Mouse (Mus musculus) forebrain, embryonic 15.5 days (tissue): ENCODE results near the gene Bora. TPM values are rescaled to one million over a fixed set of nuclear protein-coding genes. Genes with fewer than 3 reads are reported as not detected.
"Not testable (repeated sequence)": the region's sequence is repeated elsewhere in the genome, so short reads cannot be mapped to it uniquely, and the experiment has no call there.

Experiments
- ATAC-seq: fragments of 200-750 bp; cut with Nextera tagmentation; replicated peaks from 2 replicates; pipeline ENCODE4 v1.8.0; 2017; ENCODE audit warnings: mild to moderate bottlenecking, moderate TSS enrichment, moderate library complexity
- H3K27ac ChIP-seq: fragments of 300-500 bp; sonication (generic); replicated peaks from 2 replicates; pipeline ENCODE4 v1.5.1; 2015; ENCODE audit warnings: mild to moderate bottlenecking, inconsistent platforms
- H3K27me3 ChIP-seq: fragments of 300-500 bp; sonication (generic); 2 replicates; pipeline ENCODE4 v1.6.1; 2015; ENCODE audit warnings: inconsistent platforms
- H3K36me3 ChIP-seq: fragments of 300-500 bp; sonication (generic); 2 replicates; pipeline ENCODE4 v1.6.1; 2015; ENCODE audit warnings: mild to moderate bottlenecking, inconsistent platforms
- H3K4me1 ChIP-seq: fragments of 300-500 bp; sonication (generic); 2 replicates; pipeline ENCODE4 v1.6.1; 2015; ENCODE audit warnings: inconsistent platforms
- H3K4me2 ChIP-seq: fragments of 300-500 bp; sonication (generic); replicated peaks from 2 replicates; pipeline ENCODE4 v1.6.1; 2015; ENCODE audit warnings: mild to moderate bottlenecking, inconsistent platforms
- H3K4me3 ChIP-seq: fragments of 300-500 bp; sonication (generic); 2 replicates; pipeline ENCODE4 v1.5.1; 2015; ENCODE audit warnings: mild to moderate bottlenecking, inconsistent platforms
- H3K9ac ChIP-seq: fragments of 300-500 bp; sonication (generic); replicated peaks from 2 replicates; pipeline ENCODE4 v1.6.1; 2015; ENCODE audit warnings: mild to moderate bottlenecking, inconsistent platforms
- H3K9me3 ChIP-seq: fragments of 300-500 bp; sonication (generic); 2 replicates; pipeline ENCODE4 v1.6.1; 2016; ENCODE audit warnings: inconsistent platforms
- WGBS: fragments of 180-500 bp; shearing (Covaris S2); methylation state at CpG from one replicate; pipeline ENCODE4 v1.1.7; 2015; ENCODE audit warnings: mixed read lengths; 5-methylcytosine and 5-hydroxymethylcytosine counted together
- polyA plus RNA-seq: library from polyadenylated mRNA; unstranded; fragments of >200 nt; fragmentation: Nextera tagmentation; extraction: Ambion mirVana; gene quantifications from 2 replicates; pipeline ENCODE4 v1.2.1, GENCODE M21; 2015

Gene Bora
- polyA plus RNA-seq, 1 experiment from 2014 or later, result 26.1 TPM

- H3K27ac ChIP-seq, result no peak overlapping the region
- H3K4me2 ChIP-seq, result no peak overlapping the region
- no peaks in the 10 kb centered on the region for H3K9me3 ChIP-seq
- H3K27me3 ChIP-seq, result no peaks in the 10 kb centered on the region
- ATAC-seq, result no peak
- H3K4me3 ChIP-seq, result no peak overlapping the region
- H3K4me1 ChIP-seq, result 0 out of 2 replicates have a peak, but pooled peaks cover 8% of the 10 kb centered on the region
- no peak overlapping the region for H3K9ac ChIP-seq
- H3K36me3 ChIP-seq, result peaks cover 25% of the 10 kb centered on the region
- WGBS, result 88% methylated on average over 2 of the region's 2 CpGs
Observed at GRCm38 (mm10) chr14:99037703-99038102, 8.3 kb upstream of the Bora start.

- ATAC-seq, H3K4me2 ChIP-seq, H3K9me3 ChIP-seq, H3K9ac ChIP-seq, H3K27ac ChIP-seq, H3K4me3 ChIP-seq, H3K27me3 ChIP-seq: not testable (repeated sequence)
- peaks cover 18% of the 10 kb centered on the region for H3K4me1 ChIP-seq
- peaks cover 16% of the 10 kb centered on the region for H3K36me3 ChIP-seq
- 59% methylated on average over 5 of the region's 5 CpGs for WGBS
Observed at GRCm38 (mm10) chr14:99039308-99039707, 6.7 kb upstream of the Bora start.

GRCm38 (mm10) chr14:99041416-99041815, 4.6 kb upstream of the Bora start:
- WGBS, result 80% methylated on average over 4 of the region's 4 CpGs
- H3K27me3 ChIP-seq, result no peaks in the 10 kb centered on the region

GRCm38 (mm10) chr14:99043499-99043898, 2.5 kb upstream of the Bora start:
- ATAC-seq, result no peak
- H3K36me3 ChIP-seq, result peaks cover 6% of the 10 kb centered on the region; the same call in 1 of the 2 replicates
- peak overlapping the region; percentile 82; the same call in 1 of the 2 replicates for H3K4me2 ChIP-seq
- no peaks in the 10 kb centered on the region for H3K27me3 ChIP-seq
- peaks cover 35% of the 10 kb centered on the region for H3K4me1 ChIP-seq
- WGBS, result 37% methylated on average over 1 of the region's 1 CpGs
- no peak overlapping the region for H3K9ac ChIP-seq
- H3K9me3 ChIP-seq, result no peaks in the 10 kb centered on the region
- 0 out of 2 replicates have a peak overlapping the region, but pooled peaks have one; percentile 98 for H3K4me3 ChIP-seq
- H3K27ac ChIP-seq, result no peak overlapping the region

More at GRCm38 (mm10) chr14:99041416-99041815, 4.6 kb upstream of the Bora start:
- no peak overlapping the region for H3K4me2 ChIP-seq
- H3K9ac ChIP-seq, result no peak overlapping the region
- no peaks in the 10 kb centered on the region for H3K9me3 ChIP-seq
- ATAC-seq, result no peak
- H3K4me1 ChIP-seq, result peaks cover 27% of the 10 kb centered on the region
- H3K27ac ChIP-seq, result no peak overlapping the region
- no peak overlapping the region for H3K4me3 ChIP-seq
- peaks cover 11% of the 10 kb centered on the region for H3K36me3 ChIP-seq

GRCm38 (mm10) chr14:99044096-99044495, 1.9 kb upstream of the Bora start:
- Histone ChIP-seq H3K4me3 (peak overlapping the region; percentile 98), H3K9ac (peak overlapping the region; percentile 94), H3K4me2 (peak overlapping the region; percentile 82), H3K9me3 (no peaks in the 10 kb centered on the region), H3K4me1 (peaks cover 35% of the 10 kb centered on the region), H3K36me3 (peaks cover 4% of the 10 kb centered on the region; the same call in 1 of the 2 replicates), H3K27ac (no peak overlapping the region), H3K27me3 (no peaks in the 10 kb centered on the region)
- WGBS, result 32% methylated on average over 10 of the region's 10 CpGs
- ATAC-seq, result no peak

- Histone ChIP-seq H3K4me2 (peak overlapping the region; percentile 82), H3K4me1 (peaks cover 35% of the 10 kb centered on the region), H3K4me3 (peak overlapping the region; percentile 98), H3K36me3 (0 out of 2 replicates have a peak, but pooled peaks cover 4% of the 10 kb centered on the region), H3K27ac (no peak overlapping the region), H3K9ac (peak overlapping the region; percentile 94), H3K9me3 (no peaks in the 10 kb centered on the region), H3K27me3 (no peaks in the 10 kb centered on the region)
- no peak for ATAC-seq
- WGBS, result 4% methylated on average over 5 of the region's 5 CpGs
Observed at GRCm38 (mm10) chr14:99044718-99045117, 1.3 kb upstream of the Bora start.

- peak overlapping the region; percentile 82 for H3K4me2 ChIP-seq
- peak; percentile 38 for ATAC-seq
- H3K27ac ChIP-seq, result peak overlapping the region; percentile 87
- H3K9me3 ChIP-seq, result no peaks in the 10 kb centered on the region
- H3K9ac ChIP-seq, result peak overlapping the region; percentile 94
- no peaks in the 10 kb centered on the region for H3K36me3 ChIP-seq
- peaks cover 35% of the 10 kb centered on the region for H3K4me1 ChIP-seq
- under 1% methylated on average over 70 of the region's 70 CpGs for WGBS
- H3K4me3 ChIP-seq, result peak overlapping the region; percentile 98
- H3K27me3 ChIP-seq, result no peaks in the 10 kb centered on the region
Observed at GRCm38 (mm10) chr14:99045378-99046030, 518 bp upstream of the Bora start.

GRCm38 (mm10) chr14:99046782-99047181, 760 bp downstream of the Bora start:
- 1% methylated on average over 15 of the region's 15 CpGs for whole genome bisulfite sequencing
- H3K27me3 ChIP-seq, result no peaks in the 10 kb centered on the region
- peaks cover 30% of the 10 kb centered on the region for H3K4me1 ChIP-seq
- no peaks in the 10 kb centered on the region for H3K36me3 ChIP-seq
- H3K9ac ChIP-seq, result peak overlapping the region; percentile 94
- peak overlapping the region; percentile 98 for H3K4me3 ChIP-seq
- ATAC-seq, result no peak; the same call in 1 of the 2 replicates
- 0 out of 2 replicates have a peak overlapping the region, but pooled peaks have one; percentile 87 for H3K27ac ChIP-seq
- peak overlapping the region; percentile 82 for H3K4me2 ChIP-seq
- no peaks in the 10 kb centered on the region for H3K9me3 ChIP-seq

GRCm38 (mm10) chr14:99058959-99059586, 13.1 kb downstream of the Bora start:
- Histone ChIP-seq H3K27me3 (no peaks in the 10 kb centered on the region), H3K4me1 (no peaks in the 10 kb centered on the region), H3K36me3 (0 out of 2 replicates have a peak, but pooled peaks cover 5% of the 10 kb centered on the region), H3K9me3 (no peaks in the 10 kb centered on the region), H3K27ac (no peak overlapping the region), H3K4me3 (no peak overlapping the region), H3K9ac (no peak overlapping the region), H3K4me2 (no peak overlapping the region)
- 84% methylated on average over 7 of the region's 7 CpGs for WGBS
- ATAC-seq, result peak; percentile 48

GRCm38 (mm10) chr14:99060616-99061015, 14.6 kb downstream of the Bora start:
- 0 out of 2 replicates have a peak overlapping the region, but pooled peaks have one; percentile 28 for H3K9ac ChIP-seq
- 80% methylated on average over 12 of the region's 12 CpGs for WGBS

GRCm38 (mm10) chr14:99063091-99063490, 17.1 kb downstream of the Bora start:
- no peak overlapping the region for H3K4me3 ChIP-seq
- H3K4me1 ChIP-seq, result no peaks in the 10 kb centered on the region
- no peak overlapping the region for H3K4me2 ChIP-seq
- no peaks in the 10 kb centered on the region for H3K9me3 ChIP-seq
- no peak overlapping the region for H3K27ac ChIP-seq
- H3K9ac ChIP-seq, result no peak overlapping the region
- H3K36me3 ChIP-seq, result 0 out of 2 replicates have a peak, but pooled peaks cover 5% of the 10 kb centered on the region
- ATAC-seq, result no peak
- 93% methylated on average over 2 of the region's 2 CpGs for WGBS
- no peaks in the 10 kb centered on the region for H3K27me3 ChIP-seq

More at GRCm38 (mm10) chr14:99060616-99061015, 14.6 kb downstream of the Bora start:
- H3K36me3 ChIP-seq, result 0 out of 2 replicates have a peak, but pooled peaks cover 5% of the 10 kb centered on the region
- 0 out of 2 replicates have a peak overlapping the region, but pooled peaks have one; percentile 40 for H3K27ac ChIP-seq
- peak overlapping the region; percentile 20 for H3K4me3 ChIP-seq
- H3K9me3 ChIP-seq, result no peaks in the 10 kb centered on the region
- H3K27me3 ChIP-seq, result no peaks in the 10 kb centered on the region
- peak; percentile 72; the same call in 1 of the 2 replicates for ATAC-seq
- H3K4me2 ChIP-seq, result peak overlapping the region; percentile 35
- H3K4me1 ChIP-seq, result no peaks in the 10 kb centered on the region

- H3K4me1 ChIP-seq, result no peaks in the 10 kb centered on the region
- 91% methylated on average over 4 of the region's 4 CpGs for WGBS
- no peaks in the 10 kb centered on the region for H3K27me3 ChIP-seq
- H3K4me2 ChIP-seq, result no peak overlapping the region
- no peak overlapping the region for H3K4me3 ChIP-seq
- no peak overlapping the region for H3K9ac ChIP-seq
- ATAC-seq, result no peak
- H3K9me3 ChIP-seq, result no peaks in the 10 kb centered on the region
- H3K27ac ChIP-seq, result no peak overlapping the region
- peaks cover 17% of the 10 kb centered on the region for H3K36me3 ChIP-seq
Observed at GRCm38 (mm10) chr14:99071146-99071545, 25.1 kb downstream of the Bora start.
